Mouse (Mus musculus) layer of hippocampus, adult 18-20 months (tissue): ENCODE measurements at regions not wholly inside any gene's neighbourhood (a gene's known extent, or its start where the extent isn't known, plus 50 kb on each side); places are given as distances from the start of the nearest gene placed in this dataset.

Source experiments
- DNase-seq, 2 experiments: peaks; one replicate each; pipeline ENCODE4 v3.0.0; 2022; ENCODE audit warnings: low spot score in 2 of 2

- no peak for DNase-seq
These were observed 534.7 kb downstream of the Ptprc start for GRCm38 (mm10) chr1:137640848-137641247.

GRCm38 (mm10) chr1:137636947-137637346, 538.6 kb downstream of the Ptprc start:
- no peak for DNase-seq

- DNase-seq: no peak
These were observed 539.1 kb downstream of the Ptprc start for GRCm38 (mm10) chr1:137636321-137636944.

- DNase-seq: no peak
These were observed 539.7 kb downstream of the Ptprc start for GRCm38 (mm10) chr1:137635781-137636180.

GRCm38 (mm10) chr1:137631546-137631945, 544.0 kb downstream of the Ptprc start:
- DNase-seq: no peak

GRCm38 (mm10) chr1:137620672-137621071, 554.8 kb downstream of the Ptprc start:
- DNase-seq: no peak

GRCm38 (mm10) chr1:137618231-137618630, 557.3 kb downstream of the Ptprc start:
- DNase-seq: peak; percentile 22 to 67

GRCm38 (mm10) chr1:137617513-137617912, 558.0 kb downstream of the Ptprc start:
- DNase-seq: peak in 1 of 2 experiments; percentile 29

GRCm38 (mm10) chr1:137606716-137607115, 568.8 kb downstream of the Ptprc start:
- no peak for DNase-seq

- DNase-seq: no peak
These were observed 569.4 kb downstream of the Ptprc start for GRCm38 (mm10) chr1:137605890-137606663.

GRCm38 (mm10) chr1:137593732-137594131, 581.8 kb downstream of the Ptprc start:
- DNase-seq: no peak

GRCm38 (mm10) chr1:137591891-137592290, 583.6 kb downstream of the Ptprc start:
- DNase-seq: no peak

GRCm38 (mm10) chr1:137591295-137591694, 584.2 kb downstream of the Ptprc start:
- DNase-seq: no peak

GRCm38 (mm10) chr1:137588304-137589300, 586.9 kb downstream of the Ptprc start:
- no peak for DNase-seq

- no peak for DNase-seq
These were observed 587.9 kb downstream of the Ptprc start for GRCm38 (mm10) chr1:137587481-137588228.

GRCm38 (mm10) chr1:137584696-137585095, 590.8 kb downstream of the Ptprc start:
- no peak for DNase-seq

- DNase-seq: no peak
These were observed 591.3 kb downstream of the Ptprc start for GRCm38 (mm10) chr1:137584104-137584675.

GRCm38 (mm10) chr1:137577639-137578038, 597.9 kb downstream of the Ptprc start:
- no peak for DNase-seq

GRCm38 (mm10) chr1:137576174-137576573, 599.3 kb downstream of the Ptprc start:
- no peak for DNase-seq

GRCm38 (mm10) chr1:137575380-137575779, 600.1 kb downstream of the Ptprc start:
- no peak for DNase-seq
